In the genomic region with DNA sequence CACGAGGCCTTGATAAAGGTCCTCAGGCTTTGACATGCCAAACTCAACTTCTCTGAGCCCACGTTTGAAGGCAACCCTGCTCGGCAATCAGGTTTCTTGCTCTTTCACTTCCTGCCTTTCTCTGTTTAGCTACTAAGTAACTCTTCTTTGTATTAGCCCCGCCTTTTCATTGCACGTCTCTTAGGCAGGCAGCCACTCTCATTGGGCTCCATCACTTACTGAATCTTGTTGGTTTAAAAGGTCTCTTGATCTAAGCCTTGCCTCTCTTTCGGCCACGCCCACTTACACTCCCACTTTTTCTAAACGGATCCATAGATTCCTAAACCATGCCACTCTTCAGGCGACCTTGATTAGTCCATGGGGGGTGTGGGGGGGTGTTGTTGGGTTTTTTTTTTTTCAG, we compare ENCODE assay signal across 9 mouse cellular contexts. TPM values are rescaled to one million over a fixed set of nuclear protein-coding genes. Genes with fewer than 3 reads are reported as not detected.
DNase-seq lines count a peak whose midpoint lies in the region; ATAC-seq and TF ChIP-seq lines count a peak whose summit lies in the region.
"Had no signal": no experiment of that assay in that cellular context is flagged by ENCODE, and none has a peak within 500 bp of the region (broad histone marks: within the 10 kb centered on the region; RNA-seq: fewer than 3 reads in every experiment).

No protein-coding gene starts in this region.

- 22% methylated on average over 9 of the region's 9 CpGs for WGBS in neural tube, embryonic 11.5 days
- 22% methylated on average over 9 of the region's 9 CpGs for WGBS in limb, embryonic 14.5 days
- WGBS in stomach, embryonic 16.5 days, result 17% methylated on average over 9 of the region's 9 CpGs

- H3K9me3 ChIP-seq in neural tube, embryonic 11.5 days (ENCODE audit: control insufficient read depth, low read length), result no peaks in the 10 kb centered on the region
- H3K9me3 ChIP-seq in limb, embryonic 14.5 days (ENCODE audit: control insufficient read depth, low read length), result no peaks in the 10 kb centered on the region
- H3K9me3 ChIP-seq in stomach, embryonic 16.5 days (replicated peaks; ENCODE audit: control insufficient read depth, low read length), result 0 out of 2 replicates have a peak, but pooled peaks cover 6% of the 10 kb centered on the region

- no peak overlapping the region for H3K27ac ChIP-seq in neural tube, embryonic 11.5 days (ENCODE audit: low read depth, low read length)
- no peak overlapping the region for H3K27ac ChIP-seq in limb, embryonic 14.5 days (replicated peaks; ENCODE audit: low read depth, low read length)
- H3K27ac ChIP-seq in stomach, embryonic 16.5 days (ENCODE audit: low read length), result no peak overlapping the region

- peaks cover 9% of the 10 kb centered on the region for H3K27me3 ChIP-seq in neural tube, embryonic 11.5 days (ENCODE audit: control insufficient read depth, insufficient read depth, low read length)
- H3K27me3 ChIP-seq in limb, embryonic 14.5 days (ENCODE audit: control insufficient read depth, insufficient read depth, low read length), result no peaks in the 10 kb centered on the region
- peaks cover 3% of the 10 kb centered on the region for H3K27me3 ChIP-seq in stomach, embryonic 16.5 days (ENCODE audit: control insufficient read depth, insufficient read depth, low read length)

- no peak for TF ChIP-seq POLR2A in limb, embryonic 14.5 days (IDR thresholded peaks at IDR 0.05; ENCODE audit: borderline replicate concordance, extremely low read depth, insufficient read depth, insufficient read length)

- DNase-seq in cerebellum, adult 11-12 months, result peak; percentile 39
- no peak for DNase-seq in cerebellum, postnatal 36 days
- DNase-seq in neural tube, embryonic 11.5 days (ENCODE audit: low spot score), result no peak
- no peak for DNase-seq in neural tube, embryonic 10.5 days (ENCODE audit: extremely low spot score, low spot score)
- DNase-seq in limb, embryonic 14.5 days (ENCODE audit: low spot score), result no peak
- DNase-seq in thymus, postnatal 10 days (ENCODE audit: low spot score in 2 of 2), result no peak

- peaks cover 16% of the 10 kb centered on the region; the same call in 1 of the 2 replicates for H3K4me1 ChIP-seq in neural tube, embryonic 11.5 days (ENCODE audit: control insufficient read depth, insufficient read depth, low read length)
- peaks cover 7% of the 10 kb centered on the region; the same call in 1 of the 2 replicates for H3K4me1 ChIP-seq in limb, embryonic 14.5 days (ENCODE audit: control insufficient read depth, insufficient read depth, low read length)
- H3K4me1 ChIP-seq in stomach, embryonic 16.5 days (ENCODE audit: control insufficient read depth, insufficient read depth, low read length), result peaks cover 9% of the 10 kb centered on the region; the same call in 1 of the 2 replicates

- peak overlapping the region; percentile 69 for H3K4me2 ChIP-seq in neural tube, embryonic 11.5 days (ENCODE audit: low read depth)
- peak overlapping the region; percentile 79 for H3K4me2 ChIP-seq in limb, embryonic 14.5 days (replicated peaks; ENCODE audit: low read depth, low read length, severe bottlenecking)
- peak overlapping the region; percentile 94; the same call in 1 of the 2 replicates for H3K4me2 ChIP-seq in stomach, embryonic 16.5 days (ENCODE audit: low read depth, low read length)

- H3K9ac ChIP-seq in neural tube, embryonic 11.5 days (ENCODE audit: low read length), result no peak overlapping the region
- H3K9ac ChIP-seq in limb, embryonic 14.5 days (ENCODE audit: low read depth, low read length, severe bottlenecking), result no peak overlapping the region
- H3K9ac ChIP-seq in stomach, embryonic 16.5 days (ENCODE audit: low read length), result no peak overlapping the region

- no peak for ATAC-seq in neural tube, embryonic 11.5 days (ENCODE audit: insufficient read depth, low FRiP score, low TSS enrichment)
- no peak for ATAC-seq in limb, embryonic 14.5 days (ENCODE audit: low FRiP score, low read depth)
- ATAC-seq in stomach, embryonic 16.5 days (ENCODE audit: insufficient read depth, low FRiP score), result no peak
- ATAC-seq in erythroblast, adult 5-6 weeks (replicated peaks; ENCODE audit: low FRiP score, poor library complexity, severe bottlenecking), result no peak

- H3K4me3 ChIP-seq in neural tube, embryonic 11.5 days (ENCODE audit: low read depth, low read length), result peak overlapping the region; percentile 70; the same call in 1 of the 2 replicates
- H3K4me3 ChIP-seq in limb, embryonic 14.5 days (replicated peaks; ENCODE audit: low read length), result 0 out of 2 replicates have a peak overlapping the region, but pooled peaks have one; percentile 67
- H3K4me3 ChIP-seq in stomach, embryonic 16.5 days (replicated peaks; ENCODE audit: low read length), result no peak overlapping the region

- H3K36me3 ChIP-seq in neural tube, embryonic 11.5 days (ENCODE audit: control insufficient read depth, insufficient read depth, low read length), result peaks cover 2% of the 10 kb centered on the region; the same call in 1 of the 2 replicates
- peaks cover 5% of the 10 kb centered on the region for H3K36me3 ChIP-seq in limb, embryonic 14.5 days (ENCODE audit: control insufficient read depth, insufficient read depth, low read length)
- H3K36me3 ChIP-seq in stomach, embryonic 16.5 days (ENCODE audit: control insufficient read depth, insufficient read depth, low read length), result no peaks in the 10 kb centered on the region

RNA-seq across cellular contexts. Expression of a gene that starts 1.6 kb away (rescaled TPM):
- polyA plus RNA-seq in neural tube, embryonic 11.5 days (2014; fragmentation: Nextera tagmentation; extraction: Ambion mirVana), result 150 and 165 TPM in 2 replicates
- polyA plus RNA-seq in limb, embryonic 14.5 days (2012; rRNA removed), result 41.9 and 55.5 TPM in 2 replicates
- polyA plus RNA-seq in limb, embryonic 14.5 days (2014; fragmentation: Nextera tagmentation; extraction: Ambion mirVana), result 31.4 and 37.4 TPM in 2 replicates
- polyA plus RNA-seq in stomach, embryonic 16.5 days (2015; fragmentation: Nextera tagmentation; extraction: Ambion mirVana), result 29.2 and 33.0 TPM in 2 replicates
- total RNA-seq in erythroblast, adult 5-6 weeks (2015; ENCODE audit: low replicate concordance), result not detected in 2 replicates
- not detected in 2 replicates for total RNA-seq in erythroblast, adult 5-6 weeks (2017; ENCODE audit: low replicate concordance)

RNA-seq across cellular contexts. Expression of a gene that starts 13.8 kb away (rescaled TPM):
- 19.0 and 19.6 TPM in 2 replicates for polyA plus RNA-seq in neural tube, embryonic 11.5 days (2014; fragmentation: Nextera tagmentation; extraction: Ambion mirVana)
- polyA plus RNA-seq in limb, embryonic 14.5 days (2012; rRNA removed), result 0.06 and 0.13 TPM in 2 replicates
- polyA plus RNA-seq in limb, embryonic 14.5 days (2014; fragmentation: Nextera tagmentation; extraction: Ambion mirVana), result 0.07 TPM in 1 of 2 replicates, not detected in the other
- 1.4 and 1.9 TPM in 2 replicates for polyA plus RNA-seq in stomach, embryonic 16.5 days (2015; fragmentation: Nextera tagmentation; extraction: Ambion mirVana)
- total RNA-seq in erythroblast, adult 5-6 weeks (2015; ENCODE audit: low replicate concordance), result not detected in 2 replicates
- not detected in 2 replicates for total RNA-seq in erythroblast, adult 5-6 weeks (2017; ENCODE audit: low replicate concordance)

RNA-seq across cellular contexts. Expression of a gene that starts 14.4 kb away (rescaled TPM):
- polyA plus RNA-seq in neural tube, embryonic 11.5 days (2014; fragmentation: Nextera tagmentation; extraction: Ambion mirVana), result 1.8 and 3.4 TPM in 2 replicates
- polyA plus RNA-seq in limb, embryonic 14.5 days (2012; rRNA removed), result 0.03 and 0.06 TPM in 2 replicates
- polyA plus RNA-seq in limb, embryonic 14.5 days (2014; fragmentation: Nextera tagmentation; extraction: Ambion mirVana), result 0.14 and 0.23 TPM in 2 replicates
- polyA plus RNA-seq in stomach, embryonic 16.5 days (2015; fragmentation: Nextera tagmentation; extraction: Ambion mirVana), result 3.4 and 4.2 TPM in 2 replicates
- not detected in 2 replicates for total RNA-seq in erythroblast, adult 5-6 weeks (2015; ENCODE audit: low replicate concordance)
- total RNA-seq in erythroblast, adult 5-6 weeks (2017; ENCODE audit: low replicate concordance), result not detected in 2 replicates
- polyA plus RNA-seq: heart, postnatal 0 days had no signal

RNA-seq across cellular contexts. Expression of a gene that starts 22.2 kb away (rescaled TPM):
- polyA plus RNA-seq in neural tube, embryonic 11.5 days (2014; fragmentation: Nextera tagmentation; extraction: Ambion mirVana), result 0.84 and 0.99 TPM in 2 replicates
- polyA plus RNA-seq in limb, embryonic 14.5 days (2012; rRNA removed), result 3.0 and 3.5 TPM in 2 replicates
- 1.7 and 2.2 TPM in 2 replicates for polyA plus RNA-seq in limb, embryonic 14.5 days (2014; fragmentation: Nextera tagmentation; extraction: Ambion mirVana)
- polyA plus RNA-seq in stomach, embryonic 16.5 days (2015; fragmentation: Nextera tagmentation; extraction: Ambion mirVana), result 1.5 and 2.0 TPM in 2 replicates
- 2.1 and 5.0 TPM in 2 replicates for total RNA-seq in erythroblast, adult 5-6 weeks (2015; ENCODE audit: low replicate concordance)
- 0.14 and 3.6 TPM in 2 replicates for total RNA-seq in erythroblast, adult 5-6 weeks (2017; ENCODE audit: low replicate concordance)

RNA-seq across cellular contexts. Expression of a gene that starts 24.0 kb away (rescaled TPM):
- polyA plus RNA-seq in neural tube, embryonic 11.5 days (2014; fragmentation: Nextera tagmentation; extraction: Ambion mirVana), result not detected in 2 replicates
- 1.9 and 2.2 TPM in 2 replicates for polyA plus RNA-seq in limb, embryonic 14.5 days (2012; rRNA removed)
- 0.70 and 3.0 TPM in 2 replicates for polyA plus RNA-seq in limb, embryonic 14.5 days (2014; fragmentation: Nextera tagmentation; extraction: Ambion mirVana)
- polyA plus RNA-seq in stomach, embryonic 16.5 days (2015; fragmentation: Nextera tagmentation; extraction: Ambion mirVana), result 1.9 and 2.0 TPM in 2 replicates
- 14.2 and 29.0 TPM in 2 replicates for total RNA-seq in erythroblast, adult 5-6 weeks (2015; ENCODE audit: low replicate concordance)
- total RNA-seq in erythroblast, adult 5-6 weeks (2017; ENCODE audit: low replicate concordance), result 2.6 and 13.9 TPM in 2 replicates
